In genomic region chr5:136076284-136076683, GRCm38 (mm10) we compare ENCODE assay signal across 15 mouse cellular contexts. TPM values are rescaled to one million over a fixed set of nuclear protein-coding genes. Genes with fewer than 3 reads are reported as not detected.
DNase-seq lines count a peak whose midpoint lies in the region; ATAC-seq lines count a peak whose summit lies in the region.
"Had no signal": no experiment of that assay in that cellular context is flagged by ENCODE, and none has a peak within 500 bp of the region (broad histone marks: within the 10 kb centered on the region; RNA-seq: fewer than 3 reads in every experiment).

No protein-coding gene starts in this region.

- no peak overlapping the region for H3K4me2 ChIP-seq in embryonic facial prominence, embryonic 12.5 days (replicated peaks)
- H3K4me2 ChIP-seq: midbrain, embryonic 11.5 days; neural tube, embryonic 15.5 days had no signal

- H3K36me3 ChIP-seq in embryonic facial prominence, embryonic 12.5 days = no peaks in the 10 kb centered on the region
- no peaks in the 10 kb centered on the region for H3K36me3 ChIP-seq in embryonic facial prominence, embryonic 10.5 days (replicated peaks)
- H3K36me3 ChIP-seq: neural tube, embryonic 15.5 days had no signal

- 0 out of 2 replicates have a peak, but pooled peaks cover 3% of the 10 kb centered on the region for H3K4me1 ChIP-seq in embryonic facial prominence, embryonic 12.5 days
- no peaks in the 10 kb centered on the region for H3K4me1 ChIP-seq in embryonic facial prominence, embryonic 10.5 days

- no peak overlapping the region for H3K27ac ChIP-seq in embryonic facial prominence, embryonic 12.5 days
- H3K27ac ChIP-seq in embryonic facial prominence, embryonic 10.5 days (replicated peaks) = no peak overlapping the region
- H3K27ac ChIP-seq: liver, embryonic 14.5 days; neural tube, embryonic 15.5 days had no signal

- no peak overlapping the region for H3K4me3 ChIP-seq in embryonic facial prominence, embryonic 12.5 days
- H3K4me3 ChIP-seq in embryonic facial prominence, embryonic 10.5 days = no peak overlapping the region
- H3K4me3 ChIP-seq: neural tube, embryonic 15.5 days had no signal

- WGBS in embryonic facial prominence, embryonic 12.5 days = 42% methylated on average over 7 of the region's 7 CpGs
- WGBS in embryonic facial prominence, embryonic 10.5 days = 69% methylated on average over 7 of the region's 7 CpGs

- no peaks in the 10 kb centered on the region for H3K9me3 ChIP-seq in embryonic facial prominence, embryonic 12.5 days
- no peaks in the 10 kb centered on the region for H3K9me3 ChIP-seq in embryonic facial prominence, embryonic 10.5 days
- H3K9me3 ChIP-seq: neural tube, embryonic 15.5 days had no signal

- DNase-seq in embryonic facial prominence, embryonic 10.5 days (ENCODE audit: low spot score) = no peak
- peak; percentile 71 for DNase-seq in kidney, postnatal 10 days
- DNase-seq in kidney, adult 8-10 months = no peak
- DNase-seq in right cerebral cortex, postnatal 25 days = peak; percentile 9
- DNase-seq in right cerebral cortex, postnatal 36 days (ENCODE audit: low spot score in 2 of 2) = no peak
- DNase-seq in thymus, postnatal 10 days (ENCODE audit: low spot score in 2 of 2) = no peak
- no peak for DNase-seq in testis, postnatal 10 days (ENCODE audit: low spot score)
- DNase-seq: adrenal gland, postnatal 14 days; cerebellum, postnatal 14 days; heart, adult 11 months; thymus, postnatal 4 days had no signal

- no peaks in the 10 kb centered on the region for H3K27me3 ChIP-seq in embryonic facial prominence, embryonic 12.5 days
- H3K27me3 ChIP-seq in embryonic facial prominence, embryonic 10.5 days (replicated peaks; ENCODE audit: low read depth, poor library complexity, severe bottlenecking) = no peaks in the 10 kb centered on the region
- H3K27me3 ChIP-seq: neural tube, embryonic 15.5 days had no signal

- no peak overlapping the region for H3K9ac ChIP-seq in embryonic facial prominence, embryonic 12.5 days
- H3K9ac ChIP-seq: liver, embryonic 14.5 days; neural tube, embryonic 15.5 days had no signal

- ATAC-seq in embryonic facial prominence, embryonic 12.5 days (ENCODE audit: insufficient number of reproducible peaks, insufficient read depth, low FRiP score, low TSS enrichment) = 0 out of 2 replicates have a peak, but pooled peaks have one; percentile 13

RNA-seq across cellular contexts. Expression of gene Rasa4, which starts 7.4 kb away (rescaled TPM):
- polyA plus RNA-seq in embryonic facial prominence, embryonic 12.5 days (2016; fragmentation: Nextera tagmentation; extraction: Ambion mirVana) = 13.1 and 13.7 TPM in 2 replicates
- 2.4 and 4.7 TPM in 2 replicates for polyA plus RNA-seq in embryonic facial prominence, embryonic 10.5 days (2016; fragmentation: Nextera tagmentation; extraction: Ambion mirVana)

RNA-seq across cellular contexts. Expression of gene Upk3bl, which starts 22.0 kb away (rescaled TPM):
- 8.7 and 9.8 TPM in 2 replicates for polyA plus RNA-seq in embryonic facial prominence, embryonic 12.5 days (2016; fragmentation: Nextera tagmentation; extraction: Ambion mirVana)
- polyA plus RNA-seq in embryonic facial prominence, embryonic 10.5 days (2016; fragmentation: Nextera tagmentation; extraction: Ambion mirVana) = 6.0 and 6.7 TPM in 2 replicates
- polyA plus RNA-seq: neural tube, embryonic 15.5 days had no signal

RNA-seq across cellular contexts. Expression of gene Upk3b, which starts 38.0 kb away (rescaled TPM):
- polyA plus RNA-seq in embryonic facial prominence, embryonic 12.5 days (2016; fragmentation: Nextera tagmentation; extraction: Ambion mirVana) = 0.18 and 0.91 TPM in 2 replicates
- polyA plus RNA-seq in embryonic facial prominence, embryonic 10.5 days (2016; fragmentation: Nextera tagmentation; extraction: Ambion mirVana) = 0.32 and 0.78 TPM in 2 replicates
- polyA plus RNA-seq: midbrain, embryonic 11.5 days had no signal

RNA-seq across cellular contexts. Expression of gene Polr2j, which starts 40.1 kb away (rescaled TPM):
- polyA plus RNA-seq in embryonic facial prominence, embryonic 12.5 days (2016; fragmentation: Nextera tagmentation; extraction: Ambion mirVana) = 230 and 234 TPM in 2 replicates
- polyA plus RNA-seq in embryonic facial prominence, embryonic 10.5 days (2016; fragmentation: Nextera tagmentation; extraction: Ambion mirVana) = 300 and 301 TPM in 2 replicates

RNA-seq across cellular contexts. Expression of gene Lrwd1, which starts 59.6 kb away (rescaled TPM):
- polyA plus RNA-seq in embryonic facial prominence, embryonic 12.5 days (2016; fragmentation: Nextera tagmentation; extraction: Ambion mirVana) = 49.1 and 50.0 TPM in 2 replicates
- polyA plus RNA-seq in embryonic facial prominence, embryonic 10.5 days (2016; fragmentation: Nextera tagmentation; extraction: Ambion mirVana) = 59.7 and 62.4 TPM in 2 replicates

Comparison
In these comparisons a context has a peak if more than half of its experiments do, and no peak if none do; other contexts are left out.
1. DNase-seq: peak in kidney, postnatal 10 days (single experiment) and right cerebral cortex, postnatal 25 days (single experiment); none in embryonic facial prominence, embryonic 10.5 days (single experiment), kidney, adult 8-10 months (0 of 2), right cerebral cortex, postnatal 36 days (0 of 2), thymus, postnatal 10 days (0 of 2) and testis, postnatal 10 days (single experiment).